Mouse (Mus musculus): ENCODE measurements at regions not wholly inside any gene's neighbourhood (a gene's known extent, or its start where the extent isn't known, plus 50 kb on each side); places are given as distances from the start of the nearest gene placed in this dataset.
"Not testable (repeated sequence)": the region's sequence is repeated elsewhere in the genome, so short reads cannot be mapped to it uniquely, and the experiment has no call there.

DNA sequence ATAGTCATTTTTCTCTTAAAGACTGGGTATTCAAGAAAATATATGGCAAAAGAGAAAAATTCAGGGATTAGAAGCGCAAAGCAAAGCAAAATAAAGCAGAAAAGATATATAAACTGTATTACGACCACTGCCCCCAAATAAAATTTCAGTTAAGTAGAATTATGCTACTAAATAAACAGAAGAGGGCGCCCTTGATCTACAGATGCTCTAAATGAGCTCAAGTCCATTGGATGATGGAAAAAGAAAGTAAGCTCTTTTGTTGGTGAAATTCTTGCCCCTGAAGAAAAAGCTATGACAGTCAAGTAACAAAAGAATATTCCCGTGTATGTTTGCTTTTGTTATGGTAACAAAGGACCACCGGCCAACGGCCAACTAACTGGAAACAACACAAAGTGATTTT lies 165.5 kb upstream of the Stk26 start:
- peak; percentile 68 for DNase-seq (ENCODE audit: low read depth, low spot score)

DNA sequence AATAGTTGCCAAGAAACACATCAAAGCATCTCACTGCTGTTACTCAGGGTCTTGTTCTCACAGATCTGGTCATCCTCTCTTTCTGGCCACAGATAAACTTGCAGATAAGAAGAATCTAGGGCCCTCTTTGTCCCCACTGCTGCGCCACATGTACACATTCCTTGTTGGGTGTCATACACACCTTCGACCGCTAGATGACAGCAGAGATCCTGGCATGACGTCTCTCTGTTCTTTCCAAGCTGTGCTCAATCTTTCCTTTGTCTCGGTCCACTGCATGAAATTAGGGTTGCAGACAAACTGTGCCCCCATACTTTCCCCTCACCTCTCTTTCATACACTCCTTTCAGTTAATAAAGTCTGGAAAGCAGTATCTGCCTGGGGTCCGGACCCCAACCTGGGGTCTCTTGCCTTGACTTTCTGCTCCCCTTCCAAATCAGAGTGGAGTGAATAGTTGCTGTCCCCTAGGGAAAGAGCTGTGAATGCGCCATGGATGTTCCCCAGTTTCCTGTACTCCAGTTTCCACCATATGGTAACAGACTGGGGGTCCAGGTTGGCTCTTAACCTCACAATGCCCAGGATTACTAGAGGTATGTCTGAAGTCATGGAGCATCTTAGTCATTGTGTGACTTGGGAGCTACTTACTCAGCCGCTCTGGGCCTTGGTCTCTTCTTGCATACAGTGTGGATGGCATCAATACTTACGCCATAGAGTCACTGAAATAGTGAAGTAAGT lies 182.8 kb upstream of the Stk26 start:
- DNase-seq (ENCODE audit: low read depth, low spot score) = peak; percentile 70

DNA sequence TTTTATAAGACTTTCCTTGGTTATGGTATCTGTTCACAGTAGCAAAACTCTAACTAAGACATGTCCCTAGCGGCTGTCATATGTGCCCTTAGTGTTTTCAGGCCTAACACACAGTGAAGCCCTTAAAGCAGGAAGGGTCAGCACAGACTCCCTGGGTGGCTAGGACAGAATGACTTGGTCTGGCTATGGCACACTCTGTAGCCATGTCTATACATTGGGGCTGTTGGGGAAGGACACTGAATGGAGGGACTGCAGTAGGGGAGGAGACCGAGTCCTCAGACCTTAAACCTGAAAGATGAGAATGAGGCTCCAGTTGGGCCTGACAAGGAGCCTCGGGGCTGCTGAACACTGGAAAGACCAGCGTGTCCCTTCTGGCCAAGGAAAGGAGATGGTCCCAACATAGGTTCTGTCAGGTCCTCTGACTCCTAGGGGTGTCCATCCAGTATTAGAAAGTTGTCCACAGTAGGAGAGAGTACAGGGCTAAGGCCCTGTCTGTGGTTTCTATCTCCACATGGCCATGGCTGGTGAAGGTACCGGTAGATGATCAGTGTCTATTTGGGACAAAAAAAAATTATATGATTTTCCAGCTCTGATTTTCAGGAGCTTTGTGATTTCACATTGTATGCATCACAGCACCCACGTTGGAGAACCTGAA lies 183.5 kb upstream of the Stk26 start:
- DNase-seq (ENCODE audit: low read depth, low spot score) = no peak

- not testable (repeated sequence) for DNase-seq (ENCODE audit: low read depth, low spot score)
Observed at GRCm38 (mm10) chrX:50655380-50655779, 185.5 kb upstream of the Stk26 start.

DNA sequence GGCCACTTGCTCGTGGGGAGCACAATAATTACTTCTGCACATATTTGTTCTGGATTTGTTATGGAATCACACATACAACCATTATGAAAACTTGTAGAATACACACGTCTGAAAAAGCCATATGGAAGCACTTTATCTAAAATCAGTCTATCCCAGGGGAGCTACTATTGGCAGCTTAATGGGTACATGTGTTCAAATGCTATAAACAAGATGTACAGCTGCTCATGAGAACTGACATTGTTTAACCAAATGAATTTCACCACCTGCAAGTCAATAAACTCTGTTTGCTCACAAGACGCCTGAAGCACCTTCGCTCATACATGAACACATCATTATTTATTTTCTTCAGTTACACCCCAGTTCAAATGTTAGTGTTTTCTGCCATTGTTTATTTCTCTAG lies 199.5 kb upstream of the Stk26 start:
- DNase-seq (ENCODE audit: low read depth, low spot score) = no peak

DNA sequence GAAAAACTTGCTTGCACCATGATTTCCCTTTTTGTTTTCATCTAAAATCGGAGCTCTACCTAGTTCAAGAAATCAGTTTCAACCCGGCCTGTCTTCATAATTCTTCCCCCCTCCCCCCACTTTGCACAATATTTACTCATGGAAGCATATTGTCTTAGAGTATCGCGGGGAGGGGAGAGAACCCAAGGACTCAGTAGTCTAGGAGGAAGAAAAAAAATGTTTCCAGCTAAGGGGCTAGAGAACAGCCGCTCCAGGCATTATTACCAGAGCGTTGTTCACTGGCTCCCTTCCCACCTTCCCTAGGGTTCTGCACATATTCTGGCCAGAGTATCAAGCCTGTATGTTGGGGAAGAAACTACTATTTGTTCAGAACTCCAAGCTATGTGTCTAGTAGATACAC lies 205.2 kb upstream of the Stk26 start:
- no peak for DNase-seq (ENCODE audit: low read depth, low spot score)

GRCm38 (mm10) chrX:50634842-50635615 lies 205.8 kb upstream of the Stk26 start:
- DNase-seq (ENCODE audit: low read depth, low spot score) = peak; percentile 53

DNA sequence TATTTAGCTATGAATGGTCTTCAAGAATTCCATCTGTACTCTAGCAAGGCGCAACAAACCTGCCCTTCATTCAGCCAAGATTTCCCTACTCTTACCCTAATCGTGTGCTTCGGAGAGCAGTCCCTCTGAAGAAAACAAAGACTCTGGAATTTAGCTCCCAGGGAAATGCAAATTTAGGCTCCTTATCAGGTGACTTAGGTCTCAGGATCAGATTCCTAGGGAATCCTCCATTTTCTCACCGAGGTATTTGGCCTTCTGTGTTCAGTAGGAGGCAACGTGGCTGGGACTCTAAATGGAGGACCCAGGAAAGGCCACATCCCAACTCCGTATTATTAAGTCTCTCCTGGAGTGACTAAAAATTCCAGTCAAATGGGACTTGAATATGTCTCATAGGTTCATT lies 204.2 kb upstream of the Olfr1324 start:
- no peak for DNase-seq (ENCODE audit: low read depth, low spot score)

- no peak for DNase-seq (ENCODE audit: low read depth, low spot score)
Observed at GRCm38 (mm10) chrX:50625336-50625735, 197.0 kb upstream of the Olfr1324 start.

DNA sequence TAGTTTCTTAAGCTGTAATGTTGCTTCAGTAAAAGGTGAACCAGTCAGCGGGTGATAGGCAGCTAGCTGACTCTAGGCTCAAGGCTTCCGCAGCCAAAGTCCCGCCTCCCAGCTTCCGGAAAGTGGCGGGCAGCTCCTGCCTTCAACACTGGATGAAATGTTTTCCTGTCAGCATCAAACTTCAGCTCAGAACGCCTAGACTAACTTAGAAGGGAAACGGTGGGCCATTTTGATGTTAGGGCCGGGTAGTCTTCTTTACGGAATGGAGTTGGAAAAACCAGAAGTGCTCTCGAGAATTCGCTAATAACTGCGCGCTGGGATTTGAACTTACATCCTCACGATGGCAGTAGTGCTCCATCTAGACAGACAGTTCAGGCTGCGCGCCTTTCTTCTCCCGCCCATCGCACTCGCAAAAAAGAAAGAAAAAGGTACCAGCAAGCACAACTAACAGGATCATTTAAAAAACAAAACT lies 194.7 kb upstream of the Olfr1324 start:
- no peak for DNase-seq (ENCODE audit: low read depth, low spot score)

GRCm38 (mm10) chrX:50620909-50621308 lies 192.6 kb upstream of the Olfr1324 start:
- no peak for DNase-seq (ENCODE audit: low read depth, low spot score)

- DNase-seq (ENCODE audit: low read depth, low spot score) = peak; percentile 30
Observed at GRCm38 (mm10) chrX:50619919-50620318, 191.6 kb upstream of the Olfr1324 start.

DNA sequence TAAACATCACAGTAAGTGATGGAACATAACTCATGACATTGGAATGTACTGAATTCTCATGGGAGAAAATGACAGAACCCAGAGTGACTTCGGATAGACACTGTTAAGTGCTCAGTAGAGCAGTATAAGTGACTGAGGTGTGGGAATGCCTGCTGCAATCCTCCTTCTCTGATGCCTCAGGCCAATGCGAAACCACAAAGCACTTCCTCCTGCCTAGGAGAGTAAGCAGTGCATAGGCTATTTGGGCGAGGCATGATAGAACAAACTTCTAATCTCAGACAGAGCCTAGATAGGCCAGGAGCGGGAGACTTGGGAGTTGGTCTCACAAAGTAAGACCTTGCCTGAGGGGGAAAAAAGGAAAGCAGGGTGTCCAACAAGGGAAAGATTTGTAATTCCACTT lies 190.6 kb upstream of the Olfr1324 start:
- no peak for DNase-seq (ENCODE audit: low read depth, low spot score)

DNA sequence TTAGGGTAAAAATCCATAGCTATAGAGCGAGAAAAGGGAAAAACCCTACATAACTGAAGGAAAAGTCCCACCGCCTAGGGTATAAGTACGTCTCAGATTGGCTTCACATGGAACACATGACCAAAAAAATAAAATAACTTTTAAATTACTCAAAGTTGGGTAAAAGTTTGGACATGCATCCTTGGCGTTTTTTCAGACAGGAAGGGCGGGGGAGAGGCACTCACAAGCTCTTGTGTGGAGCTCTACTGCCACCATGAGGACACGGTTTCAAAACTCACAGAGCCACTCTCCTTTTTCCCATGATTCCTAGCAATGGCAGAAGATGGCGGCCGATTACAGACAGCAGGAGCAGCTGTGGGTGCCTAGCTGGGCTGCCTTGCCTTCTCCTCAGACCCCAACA lies 188.6 kb upstream of the Olfr1324 start:
- not testable (repeated sequence) for DNase-seq (ENCODE audit: low read depth, low spot score)

- DNase-seq (ENCODE audit: low read depth, low spot score) = peak; percentile 8
Observed at GRCm38 (mm10) chrX:50614874-50615273, 186.6 kb upstream of the Olfr1324 start.

GRCm38 (mm10) chrX:50614367-50614766 lies 186.1 kb upstream of the Olfr1324 start:
- DNase-seq (ENCODE audit: low read depth, low spot score) = peak; percentile 31

DNA sequence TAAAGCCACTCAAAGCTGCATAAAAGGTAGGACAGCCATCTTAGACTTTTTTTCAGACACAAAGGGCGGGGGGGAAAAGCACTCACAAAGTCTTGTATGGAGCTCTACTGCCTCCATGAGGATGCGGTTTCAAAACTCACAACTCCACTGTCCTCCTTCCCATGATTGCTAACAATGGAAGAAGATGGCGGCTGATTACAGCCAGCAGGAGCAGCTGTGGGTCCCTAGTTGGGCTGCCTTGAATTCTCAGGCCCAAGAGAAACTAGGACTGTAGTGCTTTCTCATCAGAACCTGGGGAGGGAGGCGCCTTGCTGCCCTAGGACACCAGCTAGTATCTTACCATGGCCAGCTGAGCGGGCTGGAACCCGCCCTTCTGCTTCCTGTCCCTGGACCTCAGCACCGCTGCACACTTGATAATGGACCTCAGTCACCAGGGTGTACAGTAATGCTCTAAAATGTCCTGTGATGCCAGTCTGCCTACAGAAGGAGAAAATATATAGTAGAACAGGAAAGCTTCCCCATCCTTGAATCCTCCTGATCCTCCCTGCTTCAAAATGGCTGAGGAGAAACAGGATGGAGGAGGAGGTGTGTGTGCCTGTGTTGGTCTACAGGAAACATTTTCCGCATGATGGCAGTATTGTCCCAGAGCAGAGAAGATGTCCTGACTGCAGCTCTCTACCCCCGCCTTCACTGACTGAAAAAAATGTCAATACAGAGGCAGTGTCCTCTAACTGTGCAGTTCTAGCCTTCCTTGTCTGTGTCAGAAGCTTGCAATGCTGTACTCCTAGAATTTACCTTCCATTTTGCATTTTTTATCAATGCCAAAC lies 183.7 kb upstream of the Olfr1324 start:
- peak; percentile 43 for DNase-seq (ENCODE audit: low read depth, low spot score)

- DNase-seq (ENCODE audit: low read depth, low spot score) = peak; percentile 2
Observed at GRCm38 (mm10) chrX:50608141-50608540, 179.8 kb upstream of the Olfr1324 start.

DNA sequence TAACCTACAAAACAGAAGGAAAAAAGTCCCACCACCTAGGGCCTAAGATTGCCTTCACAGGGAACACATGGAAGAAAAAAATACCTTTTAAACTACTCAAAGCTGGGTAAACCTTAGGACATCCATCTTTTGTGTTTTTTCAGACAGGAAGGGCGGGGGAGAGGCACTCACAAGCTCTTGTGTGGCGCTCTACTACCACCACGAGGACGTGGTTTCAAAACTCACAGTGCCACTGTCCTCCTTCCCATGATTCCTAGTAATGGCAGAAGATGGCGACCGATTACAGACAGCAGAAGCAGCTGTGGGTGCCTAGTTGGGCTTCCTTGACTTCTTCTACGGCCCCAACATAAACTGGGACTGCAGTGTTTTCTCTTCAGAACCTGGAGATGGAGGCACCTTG lies 179.3 kb upstream of the Olfr1324 start:
- DNase-seq (ENCODE audit: low read depth, low spot score) = peak; percentile 79

GRCm38 (mm10) chrX:50605517-50605916 lies 177.2 kb upstream of the Olfr1324 start:
- peak; percentile 46 for DNase-seq (ENCODE audit: low read depth, low spot score)

DNA sequence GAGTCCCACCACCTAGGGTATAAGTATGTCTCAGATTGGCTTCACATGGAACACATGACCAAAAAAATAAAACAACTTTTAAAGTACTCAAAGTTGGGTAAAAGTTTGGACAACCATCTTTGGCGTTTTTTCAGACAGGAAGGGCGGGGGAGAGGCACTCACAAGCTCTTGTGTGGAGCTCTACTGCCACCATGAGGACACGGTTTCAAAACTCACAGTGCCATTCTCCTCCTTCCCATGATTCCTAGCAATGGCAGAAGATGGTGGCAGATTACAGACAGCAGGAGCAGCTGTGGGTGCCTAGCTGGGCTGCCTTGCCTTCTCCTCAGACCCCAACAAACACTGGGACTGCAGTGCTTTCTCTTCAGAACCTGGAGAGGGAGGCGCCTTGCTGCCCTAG lies 176.7 kb upstream of the Olfr1324 start:
- DNase-seq (ENCODE audit: low read depth, low spot score) = peak; percentile 30

DNA sequence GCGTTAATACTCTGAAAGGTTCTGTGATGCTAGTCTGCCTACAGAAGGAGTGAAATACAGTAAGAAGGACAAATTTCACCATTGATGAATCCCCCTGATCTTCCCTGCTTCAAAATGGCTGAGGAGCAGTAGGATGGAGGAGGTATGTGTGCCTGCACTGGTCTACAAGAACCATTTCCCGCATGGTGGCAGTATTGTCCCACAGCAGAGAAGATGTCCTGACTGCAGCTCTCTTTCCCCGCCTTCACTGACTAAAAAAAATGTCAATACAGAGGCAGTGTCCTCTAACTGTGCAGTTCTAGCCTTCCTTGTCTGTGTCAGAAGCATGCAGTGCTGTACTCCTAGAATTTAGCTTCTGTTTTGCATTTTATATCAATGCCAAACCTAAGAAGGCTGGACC lies 174.6 kb upstream of the Olfr1324 start:
- peak; percentile 54 for DNase-seq (ENCODE audit: low read depth, low spot score)
